Mouse (Mus musculus): Measurements from ENCODE around the gene S1pr5.

GRCm38 (mm10) chr9:21275013-21275710 is 26.9 kb upstream of the S1pr5 start:
- no peak for TF ChIP-seq CTCF (IDR thresholded peaks at IDR 0.05; ENCODE audit: low read depth, low read length)
- TF ChIP-seq POLR2A (IDR thresholded peaks at IDR 0.05; ENCODE audit: insufficient read depth, low read length): no peak

Data from ES-Bruce4 (cell line).